Mouse (Mus musculus) ovary, postnatal 36 days (tissue): ENCODE data around the gene Gcgr.
"Not testable (repeated sequence)": the region's sequence is repeated elsewhere in the genome, so short reads cannot be mapped to it uniquely, and the experiment has no call there.

Experiments
- DNase-seq: peaks from one replicate; pipeline ENCODE4 v3.0.0; 2022; ENCODE audit warnings: low spot score, mixed read lengths

Gcgr gene

DNA sequence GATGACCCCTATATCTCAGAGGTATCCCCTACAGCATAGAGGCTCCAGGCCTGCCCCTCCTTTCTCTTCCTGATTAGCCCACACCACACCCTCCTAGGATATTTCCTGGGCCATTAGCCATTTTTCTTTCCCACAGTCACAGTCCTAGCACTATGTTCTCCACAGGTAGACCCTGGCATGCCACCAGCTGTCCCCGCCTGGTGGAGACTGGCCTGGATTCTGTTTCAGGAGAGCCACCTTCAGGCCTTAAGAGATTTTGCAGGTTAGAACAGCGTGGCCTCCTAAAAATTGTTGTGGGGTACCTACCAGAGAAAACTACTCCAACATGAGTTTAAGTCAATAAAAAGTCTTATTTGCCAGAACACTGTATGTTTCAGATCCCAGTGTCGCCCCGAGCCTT lies 23.6 kb upstream of the Gcgr start:
- no peak for DNase-seq

DNA sequence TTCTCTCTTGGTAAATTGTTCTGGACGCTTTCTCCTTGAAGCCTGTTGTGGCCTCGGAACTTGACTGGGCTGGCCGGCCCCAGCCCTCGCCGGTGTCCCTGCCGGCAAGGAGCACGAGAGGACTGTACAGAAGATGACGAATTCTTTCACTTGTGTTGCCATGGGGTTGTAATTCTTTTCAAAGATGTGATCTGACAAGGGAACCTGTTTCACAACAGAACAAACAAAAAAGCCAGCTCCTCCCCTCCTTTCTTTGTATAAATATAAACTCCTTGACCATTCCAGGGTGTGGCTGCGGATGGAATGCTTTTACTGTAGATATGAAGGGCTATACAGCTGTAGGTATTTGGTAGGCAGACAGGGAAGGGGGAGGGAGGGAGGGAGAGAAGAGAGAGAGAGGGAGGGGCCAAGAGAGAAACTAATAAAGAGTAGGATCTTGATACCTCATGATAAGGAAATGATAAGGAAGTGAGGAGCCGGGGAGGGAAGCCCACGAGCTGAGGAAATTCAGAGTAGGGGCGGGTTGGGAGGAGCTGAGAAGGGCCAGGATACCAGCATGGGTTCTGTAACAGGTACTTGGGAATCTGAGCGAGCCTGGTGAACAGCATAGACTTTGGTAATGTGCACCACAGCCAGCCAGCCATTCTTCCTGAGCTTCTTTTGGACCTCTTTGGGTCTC lies 22.7 kb upstream of the Gcgr start:
- DNase-seq: no peak

DNA sequence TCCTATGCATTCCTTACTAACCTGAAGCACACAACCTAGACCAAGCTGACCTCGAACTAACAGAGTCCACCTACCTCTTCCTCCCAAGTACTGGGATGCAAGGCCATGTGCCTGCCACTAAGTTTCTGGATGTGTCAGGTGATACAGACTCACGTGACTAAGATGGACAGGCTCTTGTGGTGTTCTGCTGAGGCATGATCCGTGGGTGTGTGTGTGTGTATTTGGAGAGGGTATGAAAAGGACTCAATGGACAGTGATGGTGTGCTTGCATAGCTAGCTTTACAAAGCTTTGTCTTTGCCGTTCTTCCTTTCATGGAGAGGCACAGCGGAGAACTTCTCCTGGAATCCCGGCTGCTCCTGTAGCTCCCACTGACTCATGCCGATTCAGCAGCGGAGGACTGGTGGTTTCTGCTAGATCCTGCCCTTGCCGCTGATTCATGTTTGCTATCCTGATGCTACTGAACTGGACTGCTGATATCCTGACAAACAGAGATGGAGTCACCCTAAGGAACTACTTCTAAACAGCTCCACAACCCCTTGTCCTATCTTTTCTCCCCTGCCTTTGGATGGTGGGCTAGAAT lies 22.1 kb upstream of the Gcgr start:
- no peak for DNase-seq

DNA sequence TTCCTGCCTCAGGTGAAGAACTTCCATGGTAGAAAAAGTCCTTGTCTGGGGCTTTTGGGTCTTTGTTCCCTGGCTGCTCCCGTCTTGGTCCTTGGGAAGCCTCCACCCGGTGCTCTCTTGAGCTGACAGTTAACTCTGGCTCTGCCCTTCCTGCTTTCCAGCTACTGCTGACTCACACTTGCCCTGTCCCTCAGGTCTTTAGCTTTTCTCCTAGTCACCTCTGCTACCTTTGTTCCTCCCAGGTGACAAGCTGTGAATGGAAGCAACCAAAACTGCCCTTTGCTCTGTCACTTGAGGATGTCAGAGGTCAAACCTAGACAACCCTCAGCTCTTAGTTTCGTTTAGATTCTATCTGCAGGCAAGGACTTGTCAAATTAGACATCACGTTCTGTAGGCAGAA lies 20.6 kb upstream of the Gcgr start:
- DNase-seq: no peak

DNA sequence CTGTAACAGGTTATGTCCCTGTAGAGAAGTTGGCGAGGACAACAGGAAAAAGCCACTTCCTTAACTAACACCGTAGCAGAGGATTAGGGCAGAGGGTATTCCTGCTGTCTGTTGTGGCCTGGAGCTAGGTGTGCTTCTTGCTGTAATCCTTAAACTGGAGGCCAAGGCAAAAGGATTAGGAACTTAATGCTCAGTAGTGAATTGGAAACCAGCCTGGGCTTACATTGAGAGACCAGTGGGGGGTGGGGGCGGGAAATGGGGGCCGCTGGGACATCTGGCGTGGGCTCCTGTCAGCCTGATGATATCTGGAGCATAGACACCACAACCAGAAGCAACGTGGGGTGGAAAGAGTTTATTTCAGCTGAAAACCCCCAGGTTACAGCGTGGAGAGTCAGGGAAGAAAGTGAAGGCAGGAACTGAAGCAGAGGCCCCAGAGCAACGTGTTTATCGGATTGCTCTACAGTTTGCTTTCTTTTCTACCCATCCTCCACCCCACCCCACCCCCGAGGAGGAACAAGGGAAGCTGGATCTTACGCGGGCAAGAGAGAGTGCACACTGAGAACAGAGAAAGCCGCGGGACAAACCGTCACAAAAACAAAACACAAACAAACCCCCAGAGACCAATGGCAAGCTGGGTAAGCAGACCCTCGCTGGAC lies 20.0 kb upstream of the Gcgr start:
- no peak for DNase-seq

DNA sequence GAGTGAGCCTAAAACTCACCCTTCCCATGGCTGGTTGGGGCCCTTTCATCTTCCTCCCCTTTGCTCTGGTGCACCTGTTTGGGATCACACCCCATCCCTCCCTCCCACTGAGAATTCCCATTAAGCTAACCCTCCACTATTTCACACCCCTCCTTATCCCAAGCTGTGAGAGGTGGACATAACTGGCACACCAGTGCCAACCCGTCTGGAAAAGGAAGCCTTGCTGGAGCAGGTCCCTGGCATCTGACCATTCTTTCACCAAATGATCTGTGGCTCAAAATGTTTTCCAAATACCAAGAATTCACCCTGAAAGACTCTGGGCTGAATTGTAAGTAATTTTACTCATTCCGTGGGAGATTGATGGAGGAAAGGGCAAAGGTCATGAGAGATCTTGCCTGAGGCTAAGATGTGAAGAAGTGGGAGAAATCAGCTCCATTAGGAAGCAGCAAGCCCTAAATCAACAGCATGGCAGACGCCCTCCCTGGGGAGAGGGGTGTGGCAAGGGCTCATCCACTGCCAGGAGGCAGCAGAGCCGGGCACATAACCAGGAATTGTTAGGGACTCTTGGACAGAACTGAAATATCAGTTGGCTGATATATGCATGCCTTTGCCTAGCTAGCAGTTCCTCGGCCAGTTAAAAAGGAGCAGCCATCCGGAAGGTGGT lies 17.6 kb upstream of the Gcgr start:
- DNase-seq: no peak

DNA sequence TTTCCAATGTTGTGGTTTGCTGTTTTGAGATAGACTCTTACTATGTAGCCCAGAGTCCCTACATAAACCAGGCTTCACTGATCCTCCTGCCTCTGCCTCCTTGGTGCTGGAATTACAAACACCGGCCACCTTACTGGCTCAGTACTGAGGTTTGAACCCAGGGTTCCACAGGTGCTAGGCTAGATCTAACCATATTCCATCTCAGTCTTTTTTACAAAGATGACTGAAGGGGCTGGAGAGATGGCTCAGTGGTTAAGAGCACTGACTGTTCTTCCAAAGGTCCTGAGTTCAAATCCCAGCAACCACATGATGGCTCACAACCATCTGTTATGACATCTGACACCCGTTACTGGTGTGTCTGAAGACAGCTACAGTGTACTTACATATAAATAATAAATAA lies 16.2 kb upstream of the Gcgr start:
- not testable (repeated sequence) for DNase-seq

DNA sequence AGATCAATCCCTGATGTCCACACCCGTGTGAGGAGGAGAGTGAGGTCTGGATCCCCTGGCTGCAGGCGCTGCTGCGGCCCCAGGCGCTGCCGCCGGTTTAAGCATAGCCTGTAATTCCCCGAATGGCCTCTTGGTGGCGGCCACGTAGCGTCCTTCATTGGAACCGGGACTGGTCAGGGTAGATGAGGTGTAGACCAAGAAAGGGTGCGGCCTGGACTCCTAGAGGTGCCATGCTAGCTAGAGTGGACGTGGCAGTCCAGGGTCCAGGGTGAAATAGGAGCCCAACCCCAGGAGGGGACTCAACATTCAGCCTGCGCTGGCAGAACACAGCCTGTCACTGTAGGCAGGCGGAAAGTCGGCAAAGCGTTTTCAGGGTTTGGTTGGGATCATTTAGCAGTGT lies 14.9 kb upstream of the Gcgr start:
- DNase-seq: peak; percentile 86

DNA sequence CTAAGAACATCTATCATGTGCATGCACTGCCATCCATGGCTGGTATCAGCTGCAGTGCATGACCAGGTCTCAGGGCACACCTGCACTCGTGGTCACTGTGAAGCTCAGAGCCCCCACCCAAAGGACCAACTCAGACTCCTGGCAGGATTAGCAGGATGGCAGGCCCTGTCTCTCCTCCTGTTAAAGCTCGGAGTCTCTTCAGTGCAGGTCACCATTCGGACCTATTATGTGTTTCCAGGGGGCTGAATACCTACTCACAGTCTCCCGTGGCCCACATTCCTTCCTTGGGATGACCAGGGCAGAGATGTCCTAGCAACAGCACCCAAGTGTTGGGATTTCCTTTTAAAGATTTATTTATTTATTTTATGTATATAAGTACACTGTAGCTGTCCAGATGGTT lies 13.4 kb upstream of the Gcgr start:
- no peak for DNase-seq

DNA sequence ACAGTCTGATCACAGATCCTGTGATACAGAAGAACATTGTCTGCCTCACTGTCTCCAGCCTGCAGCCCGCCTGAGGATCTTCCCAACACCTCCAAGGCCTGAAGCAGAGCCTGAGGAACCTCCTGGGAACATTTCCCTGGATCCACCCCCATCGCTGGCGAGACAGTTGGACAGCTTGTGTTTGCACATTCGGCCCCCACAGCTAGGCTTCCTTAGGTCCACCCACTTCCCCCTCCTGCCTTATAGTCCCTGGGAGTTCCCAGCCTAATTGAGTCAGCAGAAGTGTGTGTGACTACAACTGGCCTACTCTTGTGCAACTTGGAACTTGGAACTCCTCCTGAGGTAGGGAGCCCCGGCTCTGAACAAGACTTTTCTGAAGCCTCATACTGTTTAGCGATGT lies 12.5 kb upstream of the Gcgr start:
- no peak for DNase-seq

DNA sequence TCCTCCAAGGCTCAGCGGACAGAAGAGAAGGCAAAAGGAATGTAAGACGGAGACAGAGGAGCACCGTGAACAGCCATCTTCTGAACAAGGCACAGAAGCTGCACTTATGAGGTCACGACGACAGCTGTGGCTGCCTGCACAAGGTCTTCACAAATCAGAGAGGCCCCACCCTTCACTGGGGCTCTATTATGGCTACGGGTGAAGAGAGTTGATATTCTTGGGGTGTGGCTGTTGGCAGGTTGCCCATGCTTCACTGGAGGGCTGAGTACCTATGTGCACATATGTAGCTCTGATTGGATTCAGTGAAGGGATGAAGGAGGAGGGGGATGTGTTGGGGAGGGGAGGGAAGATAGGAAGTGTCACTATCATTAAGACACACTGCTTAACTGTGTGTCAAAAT lies 11.9 kb upstream of the Gcgr start:
- DNase-seq: no peak

DNA sequence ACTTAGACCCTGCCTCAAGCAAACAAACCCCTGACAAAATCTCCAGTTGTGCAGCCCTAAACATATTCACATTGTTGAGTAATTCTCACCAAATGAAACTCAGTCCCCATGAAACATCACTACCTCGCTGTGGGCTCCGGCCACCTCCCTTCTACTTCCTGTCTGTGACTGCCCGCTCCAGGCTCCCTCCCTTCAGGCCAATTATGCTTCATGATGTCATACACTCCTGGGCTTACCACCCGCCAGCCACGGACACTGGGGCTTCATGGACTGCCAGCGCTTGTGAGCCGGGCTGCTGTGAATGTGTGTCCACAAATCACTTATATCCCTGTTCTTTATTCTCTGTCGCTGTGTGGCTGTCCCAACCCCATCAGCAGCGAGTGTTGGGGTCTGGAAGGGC lies 10.8 kb upstream of the Gcgr start:
- DNase-seq: peak; percentile 7

DNA sequence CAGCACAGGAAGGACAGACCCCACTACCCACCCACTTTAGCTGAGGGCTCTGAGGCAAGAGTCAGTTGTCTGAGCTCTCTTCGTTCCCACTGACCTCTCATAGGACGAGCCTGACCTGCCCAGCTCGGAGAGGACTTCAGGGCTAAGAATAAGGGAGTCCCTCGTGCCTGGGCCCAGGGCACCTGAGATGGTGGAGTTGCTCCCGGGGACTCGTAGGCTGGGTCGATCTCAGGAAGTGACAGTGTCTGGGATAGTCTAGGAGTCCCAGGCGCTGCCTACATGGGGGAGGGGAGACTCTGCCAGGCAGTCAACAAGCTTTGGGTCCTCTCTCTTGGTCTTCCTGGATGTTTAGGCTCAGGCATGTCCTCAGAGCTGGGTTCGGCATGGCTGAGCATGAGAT lies 10.0 kb upstream of the Gcgr start:
- no peak for DNase-seq

DNA sequence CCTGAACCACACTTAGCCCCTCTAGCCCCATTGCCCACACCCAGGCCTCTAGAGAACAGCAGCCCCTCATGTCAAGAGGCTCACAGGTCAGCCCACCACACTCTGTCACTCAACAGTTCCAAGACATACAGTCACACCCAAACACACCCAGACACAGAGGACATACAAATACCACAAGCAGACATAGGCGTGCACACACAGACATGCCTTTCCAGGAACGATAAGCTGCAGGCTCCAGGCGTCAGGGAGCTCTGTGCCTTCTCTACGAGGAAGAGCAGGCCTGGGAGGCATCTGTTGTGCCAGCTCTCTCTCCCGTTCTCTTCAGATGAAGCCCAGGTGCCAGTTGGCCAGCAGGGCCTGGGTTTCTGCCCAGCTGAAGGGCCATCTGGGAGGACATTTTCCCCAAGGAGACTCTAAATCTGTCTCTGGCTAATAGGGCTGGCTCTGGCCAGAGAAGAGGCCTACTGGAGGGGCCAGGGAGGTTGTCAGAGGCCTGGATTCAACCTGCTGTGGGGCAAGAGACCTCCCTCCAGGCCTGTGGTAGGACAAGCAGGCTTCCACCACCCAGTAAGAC lies 9.4 kb upstream of the Gcgr start:
- no peak for DNase-seq

DNA sequence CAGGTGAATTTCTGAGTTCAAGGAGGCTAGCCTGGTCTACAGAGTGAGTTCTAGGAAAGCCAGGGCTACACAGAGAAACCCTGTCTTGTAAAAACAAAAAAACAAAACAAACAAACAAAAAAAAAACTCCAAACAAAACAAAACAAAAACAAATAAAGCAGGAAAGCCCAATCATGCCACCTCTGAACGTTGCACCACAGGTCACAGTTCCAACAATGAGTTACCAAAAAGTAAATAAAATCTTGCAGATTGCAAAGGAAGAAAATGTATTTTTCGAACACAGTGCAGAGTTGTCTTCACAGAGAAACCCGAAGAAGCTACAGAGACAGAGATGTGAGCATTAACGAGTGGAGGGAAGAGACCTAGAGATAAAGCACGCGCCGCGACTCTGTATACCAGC lies 7.9 kb upstream of the Gcgr start:
- DNase-seq: no peak

DNA sequence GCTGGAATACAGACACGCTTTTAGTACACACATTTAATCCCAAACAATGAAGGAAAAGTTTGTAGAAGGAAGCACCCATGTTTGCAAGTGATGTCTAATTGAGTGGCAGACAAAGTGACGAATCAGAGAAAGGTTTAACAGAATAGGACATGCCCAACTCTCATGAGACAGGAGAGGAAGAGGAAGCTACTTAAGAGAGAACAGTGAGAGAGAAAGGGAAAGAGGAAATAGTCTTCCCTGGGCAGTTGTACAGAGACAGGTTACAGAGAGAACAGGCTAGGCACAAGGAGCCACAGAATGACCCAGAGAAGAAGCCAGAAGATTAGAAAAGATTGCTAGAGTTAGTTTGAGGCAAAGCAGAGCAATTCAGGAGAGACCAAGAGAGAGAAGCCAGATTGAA lies 4.5 kb upstream of the Gcgr start:
- DNase-seq: no peak

DNA sequence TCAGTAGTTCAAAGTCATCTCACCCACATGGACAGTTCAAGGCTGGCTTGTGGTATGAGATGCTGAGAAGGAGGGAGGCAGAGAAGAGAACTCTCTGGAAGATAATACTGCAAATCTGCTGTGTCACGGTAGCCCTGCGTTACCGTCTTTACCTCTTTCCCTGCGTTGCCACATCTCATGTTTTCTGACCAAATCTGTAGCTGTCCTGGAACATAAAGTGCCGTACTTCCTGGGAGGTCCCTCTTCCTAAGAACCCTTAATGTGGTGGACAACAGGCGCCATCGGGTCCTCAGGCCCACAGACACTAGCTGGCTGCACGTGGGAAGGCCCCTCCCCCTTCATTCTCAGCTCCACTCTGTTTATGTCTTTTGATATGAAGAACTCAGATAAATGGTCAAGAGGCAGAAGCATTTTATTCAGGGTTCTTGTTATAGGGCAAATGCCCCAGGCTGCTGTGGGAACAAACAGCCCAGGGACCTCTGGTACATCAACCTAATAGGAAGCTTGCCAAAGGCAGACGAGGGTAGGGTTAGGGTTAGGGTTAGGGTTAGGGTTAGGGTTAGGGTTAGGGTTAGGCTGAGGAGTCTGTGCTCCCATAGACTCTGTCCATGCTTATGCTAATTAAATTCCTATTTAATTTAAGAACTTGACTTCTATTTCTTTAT lies 2.7 kb upstream of the Gcgr start:
- no peak for DNase-seq

DNA sequence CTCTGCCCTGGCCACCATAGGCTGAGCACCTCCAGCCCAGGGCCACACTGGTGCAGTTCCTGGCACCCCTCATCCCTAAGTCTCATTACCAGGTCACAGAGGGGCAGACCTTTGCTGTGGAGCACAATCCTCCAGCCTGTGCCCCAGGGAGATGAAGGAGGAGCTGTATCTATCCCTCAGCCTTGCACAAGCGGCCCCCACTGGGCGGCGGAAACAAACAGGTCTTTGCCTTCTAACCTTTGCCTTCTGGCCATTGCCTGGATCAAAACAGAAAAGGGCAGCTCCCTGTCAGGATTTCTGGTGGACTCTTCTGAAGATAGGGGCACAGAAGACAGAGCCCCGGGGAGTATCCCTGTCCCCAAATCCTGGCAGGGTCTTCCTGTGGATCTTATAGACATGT lies 1.6 kb upstream of the Gcgr start:
- no peak for DNase-seq

DNA sequence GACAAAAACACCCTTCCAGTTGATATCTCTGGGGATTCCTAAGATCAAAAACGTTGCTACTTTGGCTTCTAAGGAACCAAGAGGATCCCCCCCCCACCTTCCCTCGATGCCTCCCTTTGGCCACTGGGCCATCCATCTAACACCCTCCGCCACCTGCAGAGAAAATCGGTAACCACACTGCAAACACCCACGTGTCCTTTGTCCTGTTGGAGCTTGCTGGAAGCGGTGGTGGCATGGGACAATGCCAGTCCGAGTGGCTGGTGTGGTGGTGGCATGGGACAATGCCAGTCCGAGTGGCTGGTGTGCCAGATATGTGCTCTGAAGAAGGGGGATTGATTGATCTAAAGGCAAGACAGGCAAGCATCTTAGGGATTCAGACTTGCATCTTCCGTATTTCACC lies 1.1 kb downstream of the Gcgr start:
- no peak for DNase-seq

DNA sequence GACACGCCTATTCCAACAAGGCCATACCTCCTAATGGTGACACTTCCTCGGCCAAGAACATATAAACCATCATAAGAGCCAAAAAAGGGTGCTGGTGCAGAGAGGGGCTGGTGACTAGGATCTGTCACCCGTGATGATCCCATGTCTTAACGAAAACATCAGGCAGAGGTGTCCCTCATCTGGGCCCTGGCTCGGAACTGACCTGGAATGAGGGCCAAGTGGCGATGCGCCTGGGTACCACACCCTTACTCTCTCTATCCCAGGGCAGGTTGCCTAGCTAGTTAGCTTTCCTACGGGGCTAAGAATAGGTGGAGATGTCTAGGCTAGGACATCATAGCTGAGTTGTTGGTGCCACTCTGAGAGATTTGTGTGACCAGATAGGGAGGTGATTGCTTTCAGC lies 3.6 kb downstream of the Gcgr start:
- DNase-seq: no peak

DNA sequence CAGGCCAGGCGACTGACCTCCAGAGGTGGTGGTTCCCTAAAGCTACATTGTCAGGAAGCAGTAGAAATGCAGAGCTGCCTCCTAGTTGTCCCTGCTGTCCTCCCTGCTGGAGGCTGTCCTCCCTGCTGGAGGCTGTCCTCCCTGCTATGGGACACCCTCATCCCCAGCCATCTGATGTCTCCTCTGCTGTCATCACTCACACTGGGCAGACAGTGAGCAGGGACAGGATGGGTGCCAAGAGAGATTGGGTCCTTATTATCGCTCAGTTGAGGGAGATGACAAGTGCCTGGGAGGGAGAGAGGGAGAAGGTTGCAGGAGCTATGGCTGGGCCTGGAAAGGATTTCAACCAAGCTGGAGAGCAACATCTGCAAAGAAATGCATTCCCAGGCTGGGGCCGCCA lies 4.6 kb downstream of the Gcgr start:
- DNase-seq: no peak

DNA sequence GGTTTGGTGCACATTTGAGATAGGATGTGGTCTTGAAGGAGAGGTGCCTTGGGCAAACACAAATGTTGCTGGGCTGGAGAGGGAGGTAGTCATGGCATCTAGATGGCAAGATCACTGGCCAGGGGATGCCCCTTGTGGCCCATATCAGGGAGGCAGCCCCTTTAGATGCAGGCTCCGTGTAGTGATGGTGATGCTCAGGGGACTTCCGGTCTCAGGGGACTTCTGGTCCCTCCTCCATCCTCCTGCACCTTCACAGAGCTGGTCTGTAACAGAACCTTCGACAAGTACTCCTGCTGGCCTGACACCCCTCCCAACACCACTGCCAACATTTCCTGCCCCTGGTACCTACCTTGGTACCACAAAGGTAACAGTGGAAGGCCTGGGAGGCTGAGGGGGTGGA lies 5.3 kb downstream of the Gcgr start:
- DNase-seq: no peak
